Mouse (Mus musculus) CH12.LX (cell line): ENCODE data around the gene Adamts3. TPM values are rescaled to one million over a fixed set of nuclear protein-coding genes. Genes with fewer than 3 reads are reported as not detected.

ENCODE experiments used
- DNase-seq: peaks from one replicate; pipeline ENCODE4 v3.0.0-alpha.2; 2013; ENCODE audit errors: extremely low read depth
- H3K27ac ChIP-seq: 2 replicates; pipeline ENCODE4 v1.5.1; 2012; ENCODE audit warnings: low read depth, mild to moderate bottlenecking, control low read depth, moderate library complexity; ENCODE audit not compliant: insufficient read depth
- H3K27me3 ChIP-seq: replicated peaks from 2 replicates; pipeline ENCODE3; 2012; ENCODE audit warnings: inconsistent platforms
- H3K36me3 ChIP-seq, 2 experiments: replicated peaks in 1 of 2; 2 replicates each; pipeline versions ENCODE3 to v1.6.1; 2012; ENCODE audit warnings: inconsistent platforms in 1 of 2, low read length in 1 of 2, mild to moderate bottlenecking in 1 of 2, mixed read lengths in 1 of 2, moderate library complexity in 1 of 2; ENCODE audit not compliant: control insufficient read depth in 1 of 2, insufficient read depth in 1 of 2
- H3K4me1 ChIP-seq, 2 experiments: 2 replicates each; pipeline ENCODE4 v1.6.1; 2012; ENCODE audit warnings: inconsistent platforms in 1 of 2, moderate library complexity in 1 of 2; ENCODE audit not compliant: insufficient read depth in 2 of 2, control insufficient read depth in 1 of 2
- H3K4me2 ChIP-seq: 2 replicates; pipeline ENCODE4 v1.6.1; 2012; ENCODE audit warnings: low read depth, mild to moderate bottlenecking, control low read depth; ENCODE audit not compliant: poor library complexity, insufficient read depth, severe bottlenecking
- H3K4me3 ChIP-seq, 3 experiments: fragments of 150-350 bp in 1 of 3; sonication (generic) in 1 of 3; replicated peaks in 1 of 3; 2 replicates each; pipeline versions ENCODE3 to v1.5.1; 2011 to 2012; ENCODE audit warnings: low read depth in 2 of 3, low read length in 2 of 3, mild to moderate bottlenecking in 2 of 3, moderate library complexity in 2 of 3, control low read depth in 1 of 3, improper control_type of control experiment in 1 of 3, inconsistent platforms in 1 of 3, mixed read lengths in 1 of 3; ENCODE audit not compliant: poor library complexity in 1 of 3
- H3K79me2 ChIP-seq: replicated peaks from 2 replicates; pipeline ENCODE4 v1.6.1; 2012; ENCODE audit warnings: mild to moderate bottlenecking, moderate library complexity; ENCODE audit not compliant: control insufficient read depth, poor library complexity, insufficient read depth, severe bottlenecking; ENCODE audit errors: extremely low read depth
- H3K9ac ChIP-seq: 2 replicates; pipeline ENCODE4 v1.6.1; 2012; ENCODE audit warnings: low read depth, mild to moderate bottlenecking, control low read depth, moderate library complexity; ENCODE audit not compliant: insufficient read depth
- H3K9me3 ChIP-seq: replicated peaks from 2 replicates; pipeline ENCODE3; 2012; ENCODE audit warnings: low read length, inconsistent platforms, mixed read lengths
- CTCF ChIP-seq, 2 experiments: IDR thresholded peaks in 1 of 2; conservative IDR thresholded peaks in 1 of 2; 2 replicates each; pipeline ENCODE4 v1.5.1; 2011 to 2012; ENCODE audit warnings: low read depth in 2 of 2, low read length in 2 of 2, improper control_type of control experiment in 1 of 2, inconsistent platforms in 1 of 2, mild to moderate bottlenecking in 1 of 2, moderate library complexity in 1 of 2
- ETS1 ChIP-seq: conservative IDR thresholded peaks from 2 replicates; pipeline ENCODE4 v1.6.1; 2012; ENCODE audit warnings: low read depth, mild to moderate bottlenecking, inconsistent platforms, low read length, improper control_type of control experiment, moderate library complexity
- HCFC1 ChIP-seq: IDR thresholded peaks from 2 replicates; pipeline ENCODE4 v1.6.1; 2012; ENCODE audit warnings: low read depth, mild to moderate bottlenecking, inconsistent platforms, low read length, improper control_type of control experiment
- IRF4 ChIP-seq: IDR thresholded peaks from 2 replicates; pipeline ENCODE4 v1.6.1; 2014; ENCODE audit warnings: low read depth, mild to moderate bottlenecking, inconsistent platforms, low read length, improper control_type of control experiment
- JUN ChIP-seq: IDR thresholded peaks from 2 replicates; pipeline ENCODE4 v1.6.1; 2011; ENCODE audit warnings: low read depth, mild to moderate bottlenecking, low read length, improper control_type of control experiment, moderate library complexity; ENCODE audit not compliant: insufficient read depth
- KAT2A ChIP-seq: IDR thresholded peaks from 2 replicates; pipeline ENCODE4 v1.6.1; 2012; ENCODE audit warnings: low read length, improper control_type of control experiment, inconsistent platforms; ENCODE audit not compliant: insufficient replicate concordance
- MAFK ChIP-seq: IDR thresholded peaks from 2 replicates; pipeline ENCODE4 v1.6.1; 2011; ENCODE audit warnings: low read length, improper control_type of control experiment; ENCODE audit not compliant: insufficient replicate concordance
- MEF2A ChIP-seq: IDR thresholded peaks from 2 replicates; pipeline ENCODE4 v1.6.1; 2014; ENCODE audit warnings: low read depth, mild to moderate bottlenecking, inconsistent platforms, low read length, improper control_type of control experiment, borderline replicate concordance
- NELFE ChIP-seq: IDR thresholded peaks from 2 replicates; pipeline ENCODE4 v1.6.1; 2011; ENCODE audit warnings: low read depth, low read length, improper control_type of control experiment
- RAD21 ChIP-seq: IDR thresholded peaks from 2 replicates; pipeline ENCODE4 v1.6.1; 2011; ENCODE audit warnings: low read depth, mild to moderate bottlenecking, low read length, improper control_type of control experiment, moderate library complexity
- RCOR1 ChIP-seq: conservative IDR thresholded peaks from 2 replicates; pipeline ENCODE4 v1.6.1; 2012; ENCODE audit warnings: low read depth, mild to moderate bottlenecking, inconsistent platforms, low read length, improper control_type of control experiment
- SIN3A ChIP-seq: IDR thresholded peaks from 2 replicates; pipeline ENCODE4 v1.6.1; 2012; ENCODE audit warnings: low read length, improper control_type of control experiment, inconsistent platforms
- SMC3 ChIP-seq: IDR thresholded peaks from 2 replicates; pipeline ENCODE4 v1.6.1; 2011; ENCODE audit warnings: low read depth, low read length, improper control_type of control experiment
- TBP ChIP-seq: conservative IDR thresholded peaks from 2 replicates; pipeline ENCODE4 v1.6.1; 2011; ENCODE audit warnings: low read depth, low read length, improper control_type of control experiment
- ZC3H11A ChIP-seq: IDR thresholded peaks from 2 replicates; pipeline ENCODE4 v1.6.1; 2012; ENCODE audit warnings: low read depth, mild to moderate bottlenecking, inconsistent platforms, low read length, improper control_type of control experiment
- dilution Hi-C: fragments of 300-500 bp; cut with MboI; formaldehyde crosslinking; loops from 2 replicates; pipeline ENCODE4 v1.14.3; 2020; ENCODE audit warnings: low sequenced_read_pairs; ENCODE audit not compliant: extremely low pct_unique_long_range_greater_than_20kb, extremely low pct_ligation_motif_present
- in situ Hi-C: fragments of 300-500 bp; cut with MboI; formaldehyde crosslinking; loops from 3 replicates; pipeline ENCODE4 v1.14.3; 2019; ENCODE audit warnings: low sequenced_read_pairs, low pct_ligation_motif_present, low pct_unique_long_range_greater_than_20kb, mixed read lengths
- polyA plus RNA-seq: library from polyadenylated mRNA; unstranded; fragments of >175 nt; gene quantifications from 2 replicates; pipeline ENCODE4 v1.2.1, GENCODE M21; 2012; ENCODE audit warnings: low read depth; ENCODE audit not compliant: insufficient read length
- total RNA-seq, 2 experiments: library from RNA; depleted of rRNA; stranded (reverse); fragments of 300-350 nt in 1 of 2; fragments of >200 nt in 1 of 2; gene quantifications; 2 replicates each; pipeline ENCODE4 v1.2.3; 2012 to 2014

Adamts3 gene
- total and polyA plus RNA-seq, 3 experiments, result not detected

GRCm38 (mm10) chr5:89760368-89760767 is 122.8 kb downstream of the Adamts3 start:
- no peaks in the 10 kb centered on the region for H3K36me3 ChIP-seq
- H3K9ac ChIP-seq, result no peak overlapping the region
- DNase-seq, result no peak
- no peaks in the 10 kb centered on the region for H3K9me3 ChIP-seq
- in situ Hi-C loops (no loop called here), dilution Hi-C loops (no loop called here)
- H3K79me2 ChIP-seq, result no peaks in the 10 kb centered on the region
- H3K4me2 ChIP-seq, result no peak overlapping the region
- no peak for TF ChIP-seq SMC3
- no peak for TF ChIP-seq HCFC1
- no peak for TF ChIP-seq MAFK
- TF ChIP-seq TBP, result no peak
- TF ChIP-seq KAT2A, result no peak
- no peak for TF ChIP-seq MEF2A
- TF ChIP-seq IRF4, result no peak
- no peak for TF ChIP-seq ETS1
- no peak for TF ChIP-seq ZC3H11A
- no peak for TF ChIP-seq RCOR1
- no peak for TF ChIP-seq RAD21
- no peak for TF ChIP-seq SIN3A
- no peak overlapping the region for H3K27ac ChIP-seq
- no peak overlapping the region for H3K4me3 ChIP-seq
- H3K4me1 ChIP-seq, result peaks cover 0 to 5% of the 10 kb centered on the region in 2 experiments; a peak in 1 of 4 replicates
- no peaks in the 10 kb centered on the region for H3K27me3 ChIP-seq

DNA sequence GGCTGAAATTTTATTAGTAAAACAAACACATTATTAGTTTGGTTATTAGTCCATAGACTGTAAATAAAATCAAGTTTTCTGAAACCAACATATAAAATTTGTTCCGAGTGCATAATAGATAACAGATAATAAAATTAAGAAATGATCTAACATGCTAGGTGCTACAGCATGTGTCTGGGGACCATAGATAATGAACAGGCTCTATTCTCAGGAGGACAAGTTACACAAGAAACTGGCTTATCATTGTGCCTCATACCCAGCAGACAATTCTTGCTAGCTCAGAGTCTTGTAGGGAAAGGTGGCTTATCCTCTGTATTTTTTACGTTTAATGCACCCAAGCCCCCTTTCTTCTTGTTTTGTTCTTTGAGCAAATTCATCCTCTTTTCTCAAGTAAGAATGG is 131.3 kb downstream of the Adamts3 start:
- Histone ChIP-seq H3K27me3 (no peaks in the 10 kb centered on the region), H3K79me2 (no peaks in the 10 kb centered on the region), H3K9me3 (peaks cover 2% of the 10 kb centered on the region), H3K4me3 (no peak overlapping the region), H3K36me3 (no peaks in the 10 kb centered on the region), H3K27ac (no peak overlapping the region), H3K4me2 (no peak overlapping the region), H3K4me1 (no peaks in the 10 kb centered on the region), H3K9ac (no peak overlapping the region)
- TF ChIP-seq SMC3 (no peak), NELFE (no peak), CTCF (conservative IDR thresholded peaks at IDR 0.05 in 1 of 2, IDR thresholded peaks at IDR 0.05 in 1 of 2; ENCODE audit: low read depth in 2 of 2, low read length in 2 of 2) (no peak), IRF4 (no peak), JUN (no peak)
- DNase-seq, result no peak
- in situ Hi-C loops (no loop called here), dilution Hi-C loops (no loop called here)
